Mouse (Mus musculus) myocyte (in vitro differentiated cells): ENCODE results near the gene Foxp4. TPM values are rescaled to one million over a fixed set of nuclear protein-coding genes. Genes with fewer than 3 reads are reported as not detected.

Experiments used
- H3K27me3 ChIP-seq: one replicate; pipeline ENCODE4 v1.6.1; 2011; ENCODE audit not compliant: control insufficient read depth, insufficient read depth, insufficient read length
- H3K36me3 ChIP-seq: one replicate; pipeline ENCODE4 v1.6.1; 2011; ENCODE audit not compliant: control insufficient read depth, insufficient read depth
- H3K4me2 ChIP-seq: one replicate; pipeline ENCODE4 v1.6.1; 2011; ENCODE audit warnings: low read depth, control low read depth
- H3K4me3 ChIP-seq: one replicate; pipeline ENCODE4 v1.5.1; 2011; ENCODE audit warnings: mild to moderate bottlenecking, control low read depth, moderate library complexity
- H3K79me2 ChIP-seq: one replicate; pipeline ENCODE4 v1.6.1; 2011; ENCODE audit not compliant: control insufficient read depth, insufficient read depth
- H3ac ChIP-seq: one replicate; pipeline ENCODE4 v1.6.1; 2011; ENCODE audit not compliant: control insufficient read depth, insufficient read length
- CEBPB ChIP-seq: IDR thresholded peaks from 2 replicates; pipeline ENCODE4 v1.6.1; 2011; ENCODE audit warnings: mild to moderate bottlenecking, moderate library complexity; ENCODE audit not compliant: poor library complexity, insufficient read depth, severe bottlenecking
- E2F4 ChIP-seq: IDR thresholded peaks from one replicate; pipeline ENCODE4 v1.6.1; 2011; ENCODE audit warnings: mild to moderate bottlenecking, control low read depth, moderate library complexity; ENCODE audit not compliant: insufficient read depth
- MAX ChIP-seq: IDR thresholded peaks from one replicate; pipeline ENCODE4 v1.6.1; 2011; ENCODE audit warnings: low read depth, mild to moderate bottlenecking, control low read depth
- MYOD1 ChIP-seq, 3 experiments: IDR thresholded peaks; one replicate each; pipeline ENCODE4 v1.6.1; 2011; ENCODE audit warnings: control low read depth in 2 of 3, low read depth in 2 of 3, mild to moderate bottlenecking in 2 of 3, moderate library complexity in 1 of 3; ENCODE audit not compliant: insufficient read length in 2 of 3, control insufficient read depth in 1 of 3
- MYOG ChIP-seq, 3 experiments: IDR thresholded peaks; one replicate each; pipeline ENCODE4 v1.6.1; 2011; ENCODE audit warnings: control low read depth in 2 of 3, low read depth in 2 of 3, mild to moderate bottlenecking in 2 of 3; ENCODE audit not compliant: insufficient read length in 2 of 3, control insufficient read depth in 1 of 3, insufficient read depth in 1 of 3
- POLR2A ChIP-seq: IDR thresholded peaks from one replicate; pipeline ENCODE4 v1.6.1; 2011; ENCODE audit warnings: low read depth, mild to moderate bottlenecking, control low read depth, moderate library complexity; ENCODE audit not compliant: insufficient read length
- POLR2AphosphoS2 ChIP-seq: IDR thresholded peaks from one replicate; pipeline ENCODE4 v1.6.1; 2011; ENCODE audit warnings: low read depth, control low read depth; ENCODE audit not compliant: insufficient read length
- REST ChIP-seq: IDR thresholded peaks from one replicate; pipeline ENCODE4 v1.6.1; 2011; ENCODE audit warnings: mild to moderate bottlenecking, control low read depth, moderate library complexity; ENCODE audit not compliant: insufficient read depth, insufficient read length
- SRF ChIP-seq: IDR thresholded peaks from one replicate; pipeline ENCODE4 v1.6.1; 2011; ENCODE audit warnings: low read depth; ENCODE audit not compliant: control insufficient read depth, insufficient read length
- TCF12 ChIP-seq: IDR thresholded peaks from one replicate; pipeline ENCODE4 v1.6.1; 2011; ENCODE audit warnings: mild to moderate bottlenecking, control low read depth; ENCODE audit not compliant: poor library complexity, insufficient read depth, severe bottlenecking
- TCF3 ChIP-seq: IDR thresholded peaks from one replicate; pipeline ENCODE4 v1.6.1; 2011; ENCODE audit warnings: low read depth, control low read depth; ENCODE audit not compliant: insufficient read length
- USF1 ChIP-seq: IDR thresholded peaks from one replicate; pipeline ENCODE4 v1.6.1; 2011; ENCODE audit warnings: low read depth, mild to moderate bottlenecking, control low read depth, moderate library complexity
- polyA plus RNA-seq: library from polyadenylated mRNA; unstranded; fragments of >200 nt; fragmentation: generic; extraction: Trizol; gene quantifications from one replicate; pipeline ENCODE4 v1.2.1, GENCODE M21; 2012; ENCODE audit warnings: missing spikeins

Gene Foxp4
- polyA plus RNA-seq, 1 experiment, result 24.7 TPM

DNA sequence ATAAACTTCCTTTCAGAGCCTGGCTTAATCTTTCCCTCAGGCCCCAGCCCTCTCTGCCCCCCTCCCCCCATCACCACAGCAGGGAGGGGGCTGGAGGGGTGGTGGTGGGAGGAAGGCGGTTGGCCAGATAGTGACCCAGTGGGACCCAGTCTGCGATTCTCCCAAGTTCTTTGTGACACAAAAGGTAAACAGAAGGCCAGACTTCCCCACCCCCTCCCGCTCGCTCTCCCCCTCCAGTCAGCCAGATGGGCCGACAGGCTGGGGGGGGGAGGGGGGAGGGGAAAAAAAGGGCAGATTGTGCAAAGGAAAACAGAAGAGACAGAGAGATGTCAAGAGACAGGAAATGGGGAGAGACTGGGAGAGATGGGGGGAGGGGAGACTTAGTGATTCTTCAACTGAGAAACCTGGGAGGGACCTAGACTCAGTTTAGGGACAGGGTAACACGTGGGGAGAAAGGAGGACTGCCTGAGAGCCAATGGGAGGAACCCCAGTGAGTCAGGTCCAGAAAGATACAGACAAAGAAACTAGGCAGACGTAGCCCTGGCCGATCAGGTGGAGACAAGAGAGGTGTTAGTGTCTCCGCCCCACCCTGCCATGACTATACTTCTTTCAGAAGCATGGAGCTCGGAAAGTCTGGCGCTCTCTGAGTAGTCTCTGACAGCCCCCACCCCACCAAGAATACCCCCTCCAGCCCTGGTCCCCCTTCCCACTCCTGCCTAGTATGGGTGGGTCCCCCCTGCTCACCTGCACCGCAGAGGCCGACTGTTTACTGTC is 36.9 kb downstream of the Foxp4 start:
- Histone ChIP-seq H3K4me2 (no peak overlapping the region), H3K4me3 (no peak overlapping the region), H3K27me3 (no peaks in the 10 kb centered on the region), H3ac (no peak overlapping the region), H3K79me2 (no peaks in the 10 kb centered on the region), H3K36me3 (no peaks in the 10 kb centered on the region)
- TF ChIP-seq SRF, result no peak
- TF ChIP-seq CEBPB, result no peak
- TF ChIP-seq TCF3, result no peak
- TF ChIP-seq TCF12, result no peak
- no peak for TF ChIP-seq USF1
- TF ChIP-seq MAX, result no peak
- TF ChIP-seq MYOG (IDR thresholded peaks at IDR 0.05; ENCODE audit: control insufficient read depth in 1 of 3, insufficient read depth in 1 of 3, insufficient read length in 2 of 3, low read depth in 2 of 3), result no peak
- TF ChIP-seq MYOD1 (IDR thresholded peaks at IDR 0.05; ENCODE audit: control insufficient read depth in 1 of 3, insufficient read length in 2 of 3, low read depth in 2 of 3), result no peak
- no peak for TF ChIP-seq E2F4
- TF ChIP-seq REST, result no peak
- TF ChIP-seq POLR2AphosphoS2, result no peak
- no peak for TF ChIP-seq POLR2A

DNA sequence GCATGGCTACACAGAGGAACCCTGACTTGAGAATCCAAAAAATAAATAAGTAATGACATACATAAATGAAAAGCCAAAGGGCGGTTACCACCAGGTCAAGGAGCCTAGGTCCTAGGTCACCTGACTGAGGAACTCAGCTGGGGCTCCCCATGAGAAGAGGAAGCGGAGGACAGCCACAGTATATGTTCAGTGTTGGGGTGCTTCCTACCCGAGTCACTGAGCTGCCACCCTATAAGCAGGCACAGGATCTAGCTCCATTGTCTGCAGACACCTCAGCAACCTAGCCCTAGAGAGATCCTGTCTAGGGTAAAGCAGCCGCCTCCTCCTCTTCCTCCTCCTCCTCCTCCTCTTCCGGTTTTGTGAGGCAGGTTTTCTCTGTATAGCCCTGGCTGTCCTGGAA is 41.3 kb downstream of the Foxp4 start:
- H3ac ChIP-seq, result no peak overlapping the region
- no peak overlapping the region for H3K4me3 ChIP-seq
- no peaks in the 10 kb centered on the region for H3K36me3 ChIP-seq
- TF ChIP-seq SRF, result no peak
- TF ChIP-seq POLR2AphosphoS2, result no peak
- no peak for TF ChIP-seq E2F4
- TF ChIP-seq MYOD1 (IDR thresholded peaks at IDR 0.05; ENCODE audit: control insufficient read depth in 1 of 3, insufficient read length in 2 of 3, low read depth in 2 of 3), result no peak
- no peak for TF ChIP-seq MYOG (IDR thresholded peaks at IDR 0.05; ENCODE audit: control insufficient read depth in 1 of 3, insufficient read depth in 1 of 3, insufficient read length in 2 of 3, low read depth in 2 of 3)
- no peak for TF ChIP-seq POLR2A
- no peak for TF ChIP-seq USF1
- TF ChIP-seq TCF3, result no peak
- no peak for TF ChIP-seq MAX
- TF ChIP-seq REST, result no peak
- no peak for TF ChIP-seq TCF12
- no peaks in the 10 kb centered on the region for H3K27me3 ChIP-seq
- no peaks in the 10 kb centered on the region for H3K79me2 ChIP-seq
- H3K4me2 ChIP-seq, result no peak overlapping the region

DNA sequence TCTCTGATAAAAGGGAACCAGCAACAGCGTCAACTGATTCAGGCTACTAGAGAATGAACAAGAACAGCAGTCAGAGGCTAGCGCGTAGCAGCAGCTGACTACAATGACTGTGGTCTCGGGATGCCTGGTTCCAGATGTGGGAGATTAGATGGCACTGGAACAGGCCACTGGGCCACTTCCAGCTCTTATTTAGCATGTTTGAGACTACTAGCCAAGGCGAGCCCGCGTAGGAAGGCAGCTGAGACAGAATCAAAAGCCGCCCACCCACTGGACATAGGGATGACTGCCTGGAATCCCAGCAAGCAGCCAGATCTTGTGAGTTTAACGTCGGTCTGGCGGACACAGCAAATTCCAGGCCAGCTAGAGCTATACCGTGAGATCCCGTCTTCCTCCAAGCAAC is 43.1 kb downstream of the Foxp4 start:
- no peak overlapping the region for H3K4me2 ChIP-seq

DNA sequence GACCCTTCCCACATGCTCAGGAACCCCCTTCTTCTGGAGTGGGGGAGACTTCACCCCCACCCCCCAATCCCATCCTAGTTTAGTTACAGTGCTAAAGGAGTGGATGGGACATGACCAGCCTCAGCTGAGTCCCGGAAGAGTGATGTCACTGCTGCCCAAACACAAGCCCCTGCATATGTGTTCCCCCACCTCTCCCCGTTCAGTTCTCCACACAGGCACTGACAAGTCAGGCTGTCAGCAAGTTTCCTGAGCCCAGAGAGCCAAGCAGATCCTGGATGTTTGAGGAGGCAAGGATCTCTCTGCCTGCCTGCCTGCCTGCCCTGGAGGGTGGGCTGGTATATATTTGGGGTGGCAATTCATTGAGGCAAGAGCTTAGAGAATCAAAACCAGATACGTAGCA is 45.2 kb downstream of the Foxp4 start:
- Histone ChIP-seq H3K27me3 (no peaks in the 10 kb centered on the region), H3K79me2 (no peaks in the 10 kb centered on the region), H3K4me2 (no peak overlapping the region), H3K36me3 (no peaks in the 10 kb centered on the region), H3ac (no peak overlapping the region), H3K4me3 (no peak overlapping the region)
- TF ChIP-seq MAX (no peak), POLR2AphosphoS2 (no peak), POLR2A (no peak), E2F4 (no peak), USF1 (no peak), TCF12 (no peak), TCF3 (no peak), REST (no peak)

More for the DNA sequence above, 43.1 kb downstream of the Foxp4 start:
- no peaks in the 10 kb centered on the region for H3K36me3 ChIP-seq
- no peaks in the 10 kb centered on the region for H3K27me3 ChIP-seq
- H3ac ChIP-seq, result no peak overlapping the region
- TF ChIP-seq POLR2A (no peak), REST (no peak), POLR2AphosphoS2 (no peak), SRF (no peak), USF1 (no peak), TCF3 (no peak), MYOG (IDR thresholded peaks at IDR 0.05; ENCODE audit: control insufficient read depth in 1 of 3, insufficient read depth in 1 of 3, insufficient read length in 2 of 3, low read depth in 2 of 3) (no peak), CEBPB (no peak), E2F4 (no peak), TCF12 (no peak), MYOD1 (IDR thresholded peaks at IDR 0.05; ENCODE audit: control insufficient read depth in 1 of 3, insufficient read length in 2 of 3, low read depth in 2 of 3) (no peak), MAX (no peak)
- H3K4me3 ChIP-seq, result no peak overlapping the region
- no peaks in the 10 kb centered on the region for H3K79me2 ChIP-seq
